Mouse (Mus musculus) kidney, adult 9 months (tissue): ENCODE data around the gene Arhgap27.
"Not testable (repeated sequence)": the region's sequence is repeated elsewhere in the genome, so short reads cannot be mapped to it uniquely, and the experiment has no call there.

ENCODE experiments used
- DNase-seq: peaks from one replicate; pipeline ENCODE4 v3.0.0; 2022

The Arhgap27 gene

GRCm38 (mm10) chr11:103290841-103291240, 72.7 kb downstream of the Arhgap27 start:
- DNase-seq, result not testable (repeated sequence)

DNA sequence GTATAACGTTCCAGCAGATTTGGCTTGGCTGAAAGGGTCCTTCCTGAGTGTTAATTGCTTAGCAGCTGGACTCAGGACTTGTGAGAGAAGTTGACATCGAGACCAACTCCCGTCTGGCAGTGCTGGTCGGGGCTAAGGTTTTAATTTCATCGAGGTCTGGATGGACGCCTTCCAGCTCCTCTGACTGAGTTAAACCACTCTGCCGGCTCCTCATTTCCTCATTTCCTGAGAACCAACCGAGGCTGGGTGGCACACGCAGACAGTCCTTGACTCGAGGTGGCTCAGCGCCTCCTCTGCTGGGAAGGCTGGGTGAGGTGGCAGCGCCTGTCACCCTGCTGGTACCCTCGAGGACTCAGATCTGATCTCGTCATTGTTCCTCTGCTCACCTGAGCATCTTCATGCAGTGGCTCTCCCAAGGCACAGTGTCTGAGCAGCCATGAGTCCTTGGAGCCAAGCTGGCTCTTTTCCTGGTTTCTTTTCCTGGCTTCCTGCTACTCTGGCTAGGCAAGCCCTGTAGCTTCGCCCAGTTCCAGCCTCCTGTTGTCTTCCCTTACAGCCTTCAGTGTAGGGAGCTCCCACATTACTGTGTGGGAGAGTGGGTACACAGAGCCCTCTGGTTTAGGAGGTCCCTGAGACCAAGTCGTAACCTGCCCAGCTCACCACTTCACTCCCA, 75.1 kb downstream of the Arhgap27 start:
- DNase-seq, result no peak

DNA sequence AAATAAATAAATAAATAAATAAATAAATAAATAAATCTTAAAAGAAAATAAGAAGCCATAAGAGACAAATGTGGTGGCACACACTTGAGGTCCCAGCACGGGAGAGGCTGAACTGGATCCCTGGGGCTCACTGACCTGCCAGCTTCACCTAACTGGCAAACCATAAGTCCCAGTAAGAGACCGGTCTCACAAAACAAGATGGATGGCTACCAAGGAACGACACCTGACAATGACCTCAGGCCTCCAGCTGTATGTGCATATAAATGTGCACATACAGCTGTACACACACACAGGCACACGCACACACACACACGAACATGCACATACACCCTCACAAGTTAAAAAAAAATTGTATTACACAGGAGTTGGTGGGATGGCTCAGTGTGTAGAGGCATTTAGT, 76.6 kb downstream of the Arhgap27 start:
- DNase-seq, result no peak

DNA sequence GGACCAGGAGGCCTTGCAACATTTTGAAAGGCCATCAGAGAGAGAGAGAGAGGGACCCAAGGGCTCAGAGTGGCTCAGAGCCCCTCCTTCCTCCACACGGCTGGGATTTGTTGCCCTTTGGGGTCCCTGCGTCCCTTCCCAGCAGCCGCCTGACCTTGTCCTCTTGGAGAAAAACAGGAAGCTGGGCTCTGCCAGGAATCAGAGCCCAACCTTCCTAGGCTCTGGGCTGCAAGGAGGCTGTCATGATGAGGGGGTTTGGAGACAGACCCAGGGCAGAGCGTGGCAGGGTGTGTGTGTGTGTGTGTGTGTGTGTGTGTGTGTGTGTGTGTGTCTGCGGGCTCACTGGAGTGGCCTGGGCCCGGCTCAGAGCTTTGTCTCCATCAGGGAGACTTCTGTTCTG, 77.5 kb downstream of the Arhgap27 start:
- DNase-seq, result no peak

GRCm38 (mm10) chr11:103285276-103285675, 78.2 kb downstream of the Arhgap27 start:
- no peak for DNase-seq

DNA sequence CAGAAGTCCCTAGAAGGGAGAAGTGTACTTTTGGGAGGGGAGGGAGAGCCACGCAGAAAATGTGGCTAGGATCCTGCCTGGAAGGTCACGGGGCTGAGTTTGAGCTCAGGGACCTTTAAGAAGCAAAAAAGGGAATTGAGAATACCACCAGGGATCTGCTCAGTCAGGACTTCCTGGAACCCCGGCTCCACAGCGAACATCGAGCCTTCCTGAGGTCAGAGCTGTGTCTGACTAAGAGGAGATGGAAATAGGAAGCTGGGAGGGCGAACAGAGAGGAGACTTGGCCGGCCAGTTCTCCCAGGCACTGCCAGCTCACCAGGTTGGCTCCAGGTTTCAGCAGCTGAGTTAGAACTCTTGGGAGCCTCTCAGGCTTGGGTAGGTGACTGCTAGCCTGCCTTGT, 81.7 kb downstream of the Arhgap27 start:
- DNase-seq, result no peak
